Mouse (Mus musculus) effector memory CD4-positive, alpha-beta T cell, adult 5 months (primary cell): ENCODE data around the gene Olfr1197. TPM values are rescaled to one million over a fixed set of nuclear protein-coding genes. Genes with fewer than 3 reads are reported as not detected.

Source experiments
- polyA plus RNA-seq: library from polyadenylated mRNA; unstranded; fragments of 100-300 nt; shearing (Covaris generic); gene quantifications from one replicate; pipeline ENCODE4 v1.2.1, GENCODE M21; 2017

The Olfr1197 gene
- not detected for polyA plus RNA-seq

GRCm38 (mm10) chr2:88732266-88732665, at the start of gene Olfr1197:
TSS of gene Olfr1197 (minus strand) at chr2:88732366.

GRCm38 (mm10) chr2:88770388-88770787, 38.2 kb upstream of the Olfr1197 start, which contains the start of gene Olfr1200:
TSS of gene Olfr1200 (minus strand) at chr2:88770488.

GRCm38 (mm10) chr2:88760369-88760768, 28.2 kb upstream of the Olfr1197 start, which contains the start of gene Olfr1199:
TSS of gene Olfr1199 (minus strand) at chr2:88760469.

GRCm38 (mm10) chr2:88751270-88751669, 19.1 kb upstream of the Olfr1197 start, which contains the start of gene Olfr1198:
TSS of gene Olfr1198 (minus strand) at chr2:88751370.

DNA sequence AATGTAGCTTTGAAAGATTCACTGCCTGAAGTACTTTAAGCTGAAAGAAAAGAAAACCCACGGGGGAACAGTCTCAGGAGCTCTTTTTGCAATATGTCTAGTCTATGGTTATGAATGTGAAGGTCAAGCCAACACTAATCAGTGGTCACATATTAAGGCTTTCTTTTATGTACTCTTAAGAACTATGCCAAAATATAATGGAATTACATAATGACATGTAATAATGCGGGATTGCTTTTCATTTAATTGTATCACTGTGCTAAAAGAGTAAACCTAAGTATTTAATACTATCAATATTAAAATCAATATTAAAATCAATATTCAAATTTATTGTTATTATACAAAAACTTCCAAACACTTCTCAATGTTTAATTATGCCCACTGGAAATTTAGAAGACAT, 27.7 kb downstream of the Olfr1197 start, which contains the start of gene Olfr1196:
Gene Olfr1196, minus strand, starts transcription at position 101 of the 400 bp plus-strand sequence.

DNA sequence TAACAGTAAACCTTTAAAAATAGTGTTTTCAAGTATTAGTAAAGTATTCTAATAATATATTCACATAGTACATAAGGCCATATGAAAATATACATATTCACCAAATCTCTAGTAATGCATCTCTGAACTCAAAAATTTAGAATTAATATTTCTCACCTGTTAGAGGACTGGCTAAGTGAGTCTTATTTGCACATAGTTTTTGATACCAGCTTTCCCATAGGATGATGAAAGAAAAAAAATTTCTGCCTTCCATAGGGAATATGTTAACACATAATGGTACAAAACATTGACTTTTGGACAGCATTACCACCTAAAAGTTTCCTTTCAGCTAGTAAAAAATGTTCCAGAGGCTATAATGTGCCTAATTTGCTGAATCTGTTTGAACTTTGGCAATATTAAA, 43.1 kb downstream of the Olfr1197 start, which contains the start of gene Olfr1195:
Gene Olfr1195, minus strand, starts transcription at position 101 of the 400 bp plus-strand sequence.

Other genes with a start within 250 kb of the Olfr1197 start
- gene Olfr1184, start 248.8 kb downstream of the Olfr1197 start, polyA plus RNA-seq, result 0.37 TPM
- gene Olfr1185-ps1, start 239.0 kb downstream of the Olfr1197 start, polyA plus RNA-seq, result not detected
- gene Olfr1186, start 213.8 kb downstream of the Olfr1197 start, polyA plus RNA-seq, result not detected
- gene Olfr1188, start 175.4 kb downstream of the Olfr1197 start, polyA plus RNA-seq, result not detected
- gene Olfr1189, start 145.9 kb downstream of the Olfr1197 start, polyA plus RNA-seq, result not detected
- not detected for gene Olfr1191-ps1, start 91.8 kb downstream of the Olfr1197 start, polyA plus RNA-seq
- gene Olfr1192-ps1, start 83.9 kb downstream of the Olfr1197 start, polyA plus RNA-seq, result 0.12 TPM
- not detected for gene Olfr1193, start 56.7 kb downstream of the Olfr1197 start, polyA plus RNA-seq
- gene Olfr1195, start 43.2 kb downstream of the Olfr1197 start, polyA plus RNA-seq, result not detected
- not detected for gene Olfr1196, start 27.8 kb downstream of the Olfr1197 start, polyA plus RNA-seq
- not detected for gene Olfr1198, start 19.0 kb upstream of the Olfr1197 start, polyA plus RNA-seq
- not detected for gene Olfr1199, start 28.1 kb upstream of the Olfr1197 start, polyA plus RNA-seq
- not detected for gene Olfr1200, start 38.1 kb upstream of the Olfr1197 start, polyA plus RNA-seq
- not detected for gene Olfr1201, start 60.7 kb upstream of the Olfr1197 start, polyA plus RNA-seq
- gene Olfr1202, start 82.1 kb upstream of the Olfr1197 start, polyA plus RNA-seq, result 0.19 TPM
- gene Olfr1205, start 97.4 kb upstream of the Olfr1197 start, polyA plus RNA-seq, result not detected
- not detected for gene Olfr1204, start 116.9 kb upstream of the Olfr1197 start, polyA plus RNA-seq
- 0.24 TPM for gene Olfr1206, start 130.9 kb upstream of the Olfr1197 start, polyA plus RNA-seq
- gene Olfr1208, start 169.9 kb upstream of the Olfr1197 start, polyA plus RNA-seq, result not detected
- gene Olfr1209, start 182.8 kb upstream of the Olfr1197 start, polyA plus RNA-seq, result not detected
- gene Olfr1211, start 205.7 kb upstream of the Olfr1197 start, polyA plus RNA-seq, result not detected
- not detected for gene Olfr1212, start 221.6 kb upstream of the Olfr1197 start, polyA plus RNA-seq
- gene Gm13762, start 247.9 kb upstream of the Olfr1197 start, polyA plus RNA-seq, result not detected